Mouse (Mus musculus): Measurements from ENCODE around the gene 3110082J24Rik. TPM values are rescaled to one million over a fixed set of nuclear protein-coding genes. Genes with fewer than 3 reads are reported as not detected.
"Not testable (repeated sequence)": the region's sequence is repeated elsewhere in the genome, so short reads cannot be mapped to it uniquely, and the experiment has no call there.

The 3110082J24Rik gene
- total and polyA plus RNA-seq, 3 experiments = not detected

DNA sequence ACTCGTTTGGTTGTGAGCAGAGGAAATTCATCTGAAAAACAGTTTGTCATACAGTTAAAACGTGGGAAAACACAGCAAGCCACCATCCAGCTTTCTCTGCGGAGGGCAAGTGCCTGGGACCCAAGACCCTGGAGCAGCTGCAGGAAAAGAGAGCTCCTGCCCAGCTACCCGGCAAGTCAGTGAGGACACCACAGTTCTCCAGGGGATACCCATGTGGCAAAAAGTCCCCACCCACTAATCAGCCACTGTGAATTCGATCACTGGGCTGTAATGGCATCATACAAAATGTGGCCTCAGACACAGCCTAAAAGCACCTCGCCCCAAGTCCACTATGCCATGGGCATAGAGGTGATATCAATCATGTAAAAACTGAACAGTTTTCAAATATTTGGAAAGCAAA lies 34.2 kb downstream of the 3110082J24Rik start:
- ATAC-seq (ENCODE audit: extremely low read depth, insufficient number of reproducible peaks, low FRiP score, poor library complexity, severe bottlenecking) = no peak
- no peaks in the 10 kb centered on the region for H3K27me3 ChIP-seq (ENCODE audit: insufficient read depth, low read length)
- peaks cover 52% of the 10 kb centered on the region for H3K36me3 ChIP-seq (replicated peaks)
- no peaks in the 10 kb centered on the region for H3K9me3 ChIP-seq (replicated peaks)
- TF ChIP-seq GATA2 (IDR thresholded peaks at IDR 0.05; ENCODE audit: borderline replicate concordance, low read depth, low read length) = no peak
- no peak for TF ChIP-seq POLR2AphosphoS5 (IDR thresholded peaks at IDR 0.05; ENCODE audit: insufficient replicate concordance, low read depth, low read length)
- TF ChIP-seq TAL1 (conservative IDR thresholded peaks at IDR 0.05; ENCODE audit: low read depth, low read length) = no peak
- no peak for TF ChIP-seq GATA1 (IDR thresholded peaks at IDR 0.05; ENCODE audit: borderline replicate concordance, low read length)
- TF ChIP-seq CTCF (IDR thresholded peaks at IDR 0.05; ENCODE audit: low read depth, low read length) = no peak
- peak overlapping the region; percentile 98 for H3K4me3 ChIP-seq (ENCODE audit: low read depth, low read length)
- H3K4me1 ChIP-seq (ENCODE audit: insufficient read depth, low read depth, low read length) = peaks cover 29% of the 10 kb centered on the region
- no peak for DNase-seq (ENCODE audit: low spot score)

DNA sequence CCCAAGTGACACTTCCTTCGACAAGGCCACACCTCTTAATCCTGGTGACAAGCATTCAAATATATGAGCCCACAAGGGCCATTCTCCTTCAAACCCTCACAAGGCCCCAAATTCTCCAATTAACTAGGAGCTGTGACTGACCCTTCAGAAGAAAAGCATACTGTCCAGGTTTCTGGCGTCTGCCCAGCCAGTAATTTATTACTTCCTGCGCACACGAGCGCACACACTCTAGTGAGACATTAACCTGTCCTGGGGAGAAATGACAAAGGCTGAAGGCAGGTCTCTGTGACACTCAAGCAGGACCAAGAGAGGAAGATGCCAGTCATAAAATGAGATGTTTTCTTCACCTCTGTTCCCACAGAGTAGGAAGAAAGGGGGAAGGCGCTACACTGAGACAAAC lies 38.2 kb downstream of the 3110082J24Rik start:
- DNase-seq (ENCODE audit: low spot score) = no peak
- Histone ChIP-seq H3K27me3 (ENCODE audit: insufficient read depth, low read length) (no peaks in the 10 kb centered on the region), H3K4me1 (ENCODE audit: insufficient read depth, low read depth, low read length) (peaks cover 29% of the 10 kb centered on the region), H3K9me3 (replicated peaks) (no peaks in the 10 kb centered on the region), H3K4me3 (ENCODE audit: low read depth, low read length) (no peak overlapping the region), H3K36me3 (replicated peaks) (peaks cover 82% of the 10 kb centered on the region)
- TF ChIP-seq POLR2AphosphoS5 (IDR thresholded peaks at IDR 0.05; ENCODE audit: insufficient replicate concordance, low read depth, low read length) (no peak), GATA2 (IDR thresholded peaks at IDR 0.05; ENCODE audit: borderline replicate concordance, low read depth, low read length) (no peak), TAL1 (conservative IDR thresholded peaks at IDR 0.05; ENCODE audit: low read depth, low read length) (no peak), GATA1 (IDR thresholded peaks at IDR 0.05; ENCODE audit: borderline replicate concordance, low read length) (no peak), CTCF (IDR thresholded peaks at IDR 0.05; ENCODE audit: low read depth, low read length) (no peak)
- no peak for ATAC-seq (ENCODE audit: extremely low read depth, insufficient number of reproducible peaks, low FRiP score, poor library complexity, severe bottlenecking)

DNA sequence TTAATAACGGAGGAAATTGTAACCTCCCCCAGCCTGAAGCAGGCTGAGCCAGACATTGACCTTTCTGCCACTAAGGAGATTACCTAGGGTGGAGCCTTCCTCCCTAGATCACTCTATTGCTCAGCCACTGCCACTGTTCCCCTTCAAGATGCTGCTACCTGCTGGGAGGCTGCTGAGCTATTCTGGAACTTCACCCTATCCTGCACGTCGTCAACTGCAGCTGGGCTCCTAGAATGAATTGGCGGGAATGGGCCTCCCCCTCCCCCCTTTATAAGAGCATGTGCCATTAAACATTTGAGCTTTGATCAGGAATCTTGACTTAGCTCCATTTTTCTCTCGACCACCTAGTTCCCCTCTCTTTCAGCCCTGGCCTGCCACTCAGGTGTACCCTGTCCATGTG lies 46.3 kb downstream of the 3110082J24Rik start:
- not testable (repeated sequence) for H3K4me3 ChIP-seq (ENCODE audit: low read depth, low read length); DNase-seq (ENCODE audit: low spot score); ATAC-seq (ENCODE audit: extremely low read depth, insufficient number of reproducible peaks, low FRiP score, poor library complexity, severe bottlenecking); H3K27me3 ChIP-seq (ENCODE audit: insufficient read depth, low read length); H3K9me3 ChIP-seq (replicated peaks); H3K4me1 ChIP-seq (ENCODE audit: insufficient read depth, low read depth, low read length)
- H3K36me3 ChIP-seq (replicated peaks) = peaks cover 50% of the 10 kb centered on the region

DNA sequence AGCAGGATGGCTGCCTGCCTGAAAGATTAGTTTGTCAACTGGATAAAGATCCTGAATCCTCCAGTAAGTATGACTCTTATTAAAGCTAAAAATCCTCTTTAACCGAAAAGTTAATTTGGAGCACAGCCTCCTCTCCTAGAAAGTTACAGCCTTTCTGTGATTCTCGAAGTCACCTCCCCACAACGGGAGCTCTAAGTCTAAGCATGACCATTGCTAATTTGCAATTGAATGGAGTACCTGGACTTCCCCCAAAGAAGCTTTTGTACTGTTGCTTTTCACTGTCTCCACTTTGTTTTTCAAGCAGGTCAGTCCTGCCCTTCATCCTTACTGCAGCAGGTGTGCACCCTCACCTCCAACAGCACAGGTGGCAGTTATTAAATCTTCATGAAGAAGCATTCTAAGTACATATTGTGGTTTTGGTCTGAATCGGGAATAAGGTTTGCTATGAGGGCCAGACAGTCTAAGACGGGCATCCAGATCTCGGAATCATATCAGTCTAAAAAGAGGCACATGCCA lies 47.6 kb downstream of the 3110082J24Rik start:
- TF ChIP-seq CTCF (IDR thresholded peaks at IDR 0.05; ENCODE audit: low read depth, low read length) (no peak), GATA2 (IDR thresholded peaks at IDR 0.05; ENCODE audit: borderline replicate concordance, low read depth, low read length) (no peak), GATA1 (IDR thresholded peaks at IDR 0.05; ENCODE audit: borderline replicate concordance, low read length) (no peak), POLR2AphosphoS5 (IDR thresholded peaks at IDR 0.05; ENCODE audit: insufficient replicate concordance, low read depth, low read length) (no peak), TAL1 (conservative IDR thresholded peaks at IDR 0.05; ENCODE audit: low read depth, low read length) (no peak)
- ATAC-seq (ENCODE audit: extremely low read depth, insufficient number of reproducible peaks, low FRiP score, poor library complexity, severe bottlenecking) (no peak), DNase-seq (ENCODE audit: low spot score) (no peak)
- Histone ChIP-seq H3K4me1 (ENCODE audit: insufficient read depth, low read depth, low read length) (peaks cover 2% of the 10 kb centered on the region; the same call in 1 of the 2 replicates), H3K4me3 (ENCODE audit: low read depth, low read length) (no peak overlapping the region), H3K27me3 (ENCODE audit: insufficient read depth, low read length) (no peaks in the 10 kb centered on the region), H3K36me3 (replicated peaks) (peaks cover 40% of the 10 kb centered on the region), H3K9me3 (replicated peaks) (no peaks in the 10 kb centered on the region)

Other genes with a start within 250 kb of the 3110082J24Rik start
- gene Il6, start 93.0 kb downstream of the 3110082J24Rik start, total RNA-seq (2014; fragmentation: Nextera tagmentation) = not detected in 2 replicates
- gene Il6, start 93.0 kb downstream of the 3110082J24Rik start, total RNA-seq (2017) = 0.16 TPM in 1 of 2 replicates, not detected in the other
- not detected in 2 replicates for gene Il6, start 93.0 kb downstream of the 3110082J24Rik start, polyA plus RNA-seq (2012)
- 98.4 and 101 TPM in 2 replicates for gene Tyms, start 32.5 kb downstream of the 3110082J24Rik start, total RNA-seq (2014; fragmentation: Nextera tagmentation)
- gene Tyms, start 32.5 kb downstream of the 3110082J24Rik start, total RNA-seq (2017) = 178 and 204 TPM in 2 replicates
- 23.0 and 31.9 TPM in 2 replicates for gene Tyms, start 32.5 kb downstream of the 3110082J24Rik start, polyA plus RNA-seq (2012)
- not detected in 2 replicates for gene Garem2, start 925 bp downstream of the 3110082J24Rik start, total RNA-seq (2014; fragmentation: Nextera tagmentation)
- under 0.01 and 0.06 TPM in 2 replicates for gene Garem2, start 925 bp downstream of the 3110082J24Rik start, total RNA-seq (2017)
- gene Garem2, start 925 bp downstream of the 3110082J24Rik start, polyA plus RNA-seq (2012) = not detected in 2 replicates
- gene Hadha, start 49.1 kb upstream of the 3110082J24Rik start, total RNA-seq (2014; fragmentation: Nextera tagmentation) = 121 and 133 TPM in 2 replicates
- gene Hadha, start 49.1 kb upstream of the 3110082J24Rik start, total RNA-seq (2017) = 162 and 168 TPM in 2 replicates
- 18.4 and 29.8 TPM in 2 replicates for gene Hadha, start 49.1 kb upstream of the 3110082J24Rik start, polyA plus RNA-seq (2012)
- 61.4 and 74.9 TPM in 2 replicates for gene Hadhb, start 49.2 kb upstream of the 3110082J24Rik start, total RNA-seq (2014; fragmentation: Nextera tagmentation)
- 108 and 112 TPM in 2 replicates for gene Hadhb, start 49.2 kb upstream of the 3110082J24Rik start, total RNA-seq (2017)
- 16.3 and 51.3 TPM in 2 replicates for gene Hadhb, start 49.2 kb upstream of the 3110082J24Rik start, polyA plus RNA-seq (2012)
- 1.1 and 1.3 TPM in 2 replicates for gene Adgrf3, start 99.6 kb upstream of the 3110082J24Rik start, total RNA-seq (2014; fragmentation: Nextera tagmentation)
- gene Adgrf3, start 99.6 kb upstream of the 3110082J24Rik start, total RNA-seq (2017) = 0.11 and 0.23 TPM in 2 replicates
- gene Adgrf3, start 99.6 kb upstream of the 3110082J24Rik start, polyA plus RNA-seq (2012) = 0.02 and 0.03 TPM in 2 replicates
- gene Selenoi, start 126.5 kb upstream of the 3110082J24Rik start, total RNA-seq (2014; fragmentation: Nextera tagmentation) = 49.7 and 54.0 TPM in 2 replicates
- 41.7 and 55.2 TPM in 2 replicates for gene Selenoi, start 126.5 kb upstream of the 3110082J24Rik start, total RNA-seq (2017)
- gene Selenoi, start 126.5 kb upstream of the 3110082J24Rik start, polyA plus RNA-seq (2012) = 0.95 and 1.6 TPM in 2 replicates
- gene Drc1, start 175.3 kb upstream of the 3110082J24Rik start, total RNA-seq (2014; fragmentation: Nextera tagmentation) = not detected in 2 replicates
- not detected in 2 replicates for gene Drc1, start 175.3 kb upstream of the 3110082J24Rik start, total RNA-seq (2017)
- gene Drc1, start 175.3 kb upstream of the 3110082J24Rik start, polyA plus RNA-seq (2012) = not detected in 2 replicates